ENCODE assay signal across 9 mouse cellular contexts in genomic region chr13:10654086-10654422, GRCm38 (mm10).
DNase-seq lines count a peak whose midpoint lies in the region; ATAC-seq and TF ChIP-seq lines count a peak whose summit lies in the region.
"Had no signal": no experiment of that assay in that cellular context is flagged by ENCODE, and none has a peak within 500 bp of the region (broad histone marks: within the 10 kb centered on the region; RNA-seq: fewer than 3 reads in every experiment).

No protein-coding gene starts in this region.

- peak; percentile 93 for DNase-seq in heart, adult 11 months
- DNase-seq in heart, embryonic 10.5 days (ENCODE audit: low spot score) = no peak
- DNase-seq in left cerebral cortex, postnatal 4 days = peak; percentile 77
- no peak for DNase-seq in left cerebral cortex, adult 11 months (ENCODE audit: low spot score)
- peak; percentile 10 for DNase-seq in cerebellum, adult 11-12 months
- peak; percentile 35 for DNase-seq in gastrocnemius, postnatal 25 days
- DNase-seq in urinary bladder, postnatal 25 days (ENCODE audit: low spot score) = no peak
- DNase-seq: B cell, adult 2 months had no signal

- intact Hi-C loops in left cerebral cortex, postnatal 4 days (cut with DNase I) = no loop called here

- no peak overlapping the region for H3K4me2 ChIP-seq in intestine, postnatal 0 days (replicated peaks; ENCODE audit: low read depth)

- no peaks in the 10 kb centered on the region for H3K36me3 ChIP-seq in heart, embryonic 10.5 days
- no peaks in the 10 kb centered on the region for H3K36me3 ChIP-seq in intestine, postnatal 0 days (ENCODE audit: control insufficient read depth, insufficient read depth)

- H3K9ac ChIP-seq in intestine, postnatal 0 days (ENCODE audit: low read depth, low read length) = no peak overlapping the region

- no peaks in the 10 kb centered on the region for H3K9me3 ChIP-seq in heart, embryonic 10.5 days
- H3K9me3 ChIP-seq in intestine, postnatal 0 days (ENCODE audit: control insufficient read depth) = no peaks in the 10 kb centered on the region

- no peak for ATAC-seq in intestine, postnatal 0 days

- H3K27ac ChIP-seq in heart, embryonic 10.5 days = no peak overlapping the region
- H3K27ac ChIP-seq in intestine, postnatal 0 days (ENCODE audit: low read depth, low read length) = no peak overlapping the region

- WGBS in heart, embryonic 10.5 days = 76% methylated on average over 2 of the region's 2 CpGs
- 50% methylated on average over 2 of the region's 2 CpGs for WGBS in intestine, postnatal 0 days

- TF ChIP-seq CTCF in intestine, postnatal 0 days (IDR thresholded peaks at IDR 0.05; ENCODE audit: low read depth) = no peak

- H3K27me3 ChIP-seq in heart, embryonic 10.5 days (ENCODE audit: insufficient read depth, poor library complexity, severe bottlenecking) = no peaks in the 10 kb centered on the region
- no peaks in the 10 kb centered on the region for H3K27me3 ChIP-seq in intestine, postnatal 0 days (replicated peaks; ENCODE audit: control insufficient read depth, insufficient read depth, low read length)

- H3K4me1 ChIP-seq in heart, embryonic 10.5 days = no peaks in the 10 kb centered on the region
- H3K4me1 ChIP-seq in intestine, postnatal 0 days (replicated peaks; ENCODE audit: control insufficient read depth, insufficient read depth, low read length) = no peaks in the 10 kb centered on the region

- no peak overlapping the region for H3K4me3 ChIP-seq in heart, embryonic 10.5 days
- H3K4me3 ChIP-seq in intestine, postnatal 0 days (ENCODE audit: low read depth, low read length) = no peak overlapping the region

Comparison
In these comparisons a context has a peak if more than half of its experiments do, and no peak if none do; other contexts are left out.
1. DNase-seq: peak in heart, adult 11 months (single experiment), left cerebral cortex, postnatal 4 days (single experiment), cerebellum, adult 11-12 months (single experiment) and gastrocnemius, postnatal 25 days (single experiment); none in heart, embryonic 10.5 days (single experiment), left cerebral cortex, adult 11 months (single experiment) and urinary bladder, postnatal 25 days (single experiment).